Mouse (Mus musculus) inflammation-experienced regulatory T-cells, adult 6 months (primary cell): Measurements from ENCODE around the gene Spi1. TPM values are rescaled to one million over a fixed set of nuclear protein-coding genes. Genes with fewer than 3 reads are reported as not detected.
"Not testable (repeated sequence)": the region's sequence is repeated elsewhere in the genome, so short reads cannot be mapped to it uniquely, and the experiment has no call there.

Experiments
- ATAC-seq: one replicate; pipeline ENCODE4 v1.8.0; 2017
- polyA plus RNA-seq, 3 experiments: library from polyadenylated mRNA; unstranded; fragments of 100-300 nt; shearing (Covaris generic); gene quantifications; one replicate each; pipeline ENCODE4 v1.2.1; 2017

The Spi1 gene
- under 1 TPM in 1 of 3 experiments, not detected in 2; 0.68 TPM for polyA plus RNA-seq

DNA sequence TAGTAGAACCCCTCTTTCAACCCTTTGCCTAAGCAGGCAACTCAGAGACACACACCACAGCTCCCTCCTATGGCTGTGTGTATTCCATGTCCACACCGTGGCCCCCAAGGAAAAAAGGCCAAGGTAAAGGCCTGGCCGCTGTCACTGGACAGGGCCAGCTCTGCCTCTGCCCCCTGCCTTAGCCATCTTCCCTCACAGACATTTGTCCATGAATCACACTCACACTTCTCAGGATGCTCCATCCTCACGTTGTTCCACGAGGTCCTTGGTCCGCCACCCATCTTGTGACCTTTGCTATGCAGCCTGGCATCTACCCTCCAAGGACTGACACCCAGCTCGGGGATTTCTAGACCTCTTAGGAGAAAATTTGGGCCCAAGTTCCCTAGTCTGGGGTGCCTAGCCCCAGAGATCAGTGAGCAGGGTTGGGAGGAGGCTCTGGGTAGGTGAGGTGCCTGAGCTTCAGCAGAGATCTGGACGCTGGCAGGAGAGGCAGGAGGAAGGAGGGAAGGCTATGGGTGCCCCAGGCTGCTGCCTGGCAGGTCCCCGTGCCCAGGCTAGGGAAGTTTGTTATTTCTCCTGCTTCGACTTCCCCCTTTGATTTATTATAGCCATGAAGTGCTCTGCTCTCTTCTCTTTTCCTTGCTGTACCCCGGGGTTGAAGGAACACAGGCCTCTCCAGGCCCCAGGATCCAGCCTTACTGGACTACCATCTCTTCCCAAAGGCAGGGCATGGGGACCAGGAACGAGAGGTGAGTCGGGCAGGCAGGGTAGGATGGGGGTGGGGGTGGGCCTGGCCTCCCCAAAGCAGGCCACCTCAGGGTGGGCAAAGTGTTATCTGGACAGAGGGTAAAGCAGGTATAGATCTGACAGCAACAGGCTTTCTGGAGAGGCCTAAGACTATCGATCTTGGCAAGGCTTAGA lies at the start of gene Spi1:
Gene Spi1 (plus strand): TSS at position 616 of the 921 bp plus-strand sequence.
- no peak for ATAC-seq

DNA sequence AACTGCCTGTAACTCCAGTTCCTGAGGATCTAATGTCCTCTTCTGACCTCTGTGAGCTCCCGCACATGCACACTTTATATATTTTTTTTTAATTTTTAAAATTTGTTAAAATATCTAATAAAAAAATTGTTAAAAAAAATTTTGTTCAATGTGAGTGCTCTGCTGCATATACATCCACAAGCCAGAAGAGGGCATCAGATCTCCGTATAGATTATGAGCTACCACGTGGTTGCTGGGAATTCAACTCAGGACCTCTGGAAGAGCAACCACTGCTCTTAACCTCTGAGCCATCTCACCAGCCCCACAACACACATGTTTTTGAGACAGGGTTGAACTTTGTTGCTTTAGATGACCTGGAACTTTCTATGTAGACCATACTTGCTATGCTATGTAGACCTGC lies 49.2 kb upstream of the Spi1 start:
- no peak for ATAC-seq

DNA sequence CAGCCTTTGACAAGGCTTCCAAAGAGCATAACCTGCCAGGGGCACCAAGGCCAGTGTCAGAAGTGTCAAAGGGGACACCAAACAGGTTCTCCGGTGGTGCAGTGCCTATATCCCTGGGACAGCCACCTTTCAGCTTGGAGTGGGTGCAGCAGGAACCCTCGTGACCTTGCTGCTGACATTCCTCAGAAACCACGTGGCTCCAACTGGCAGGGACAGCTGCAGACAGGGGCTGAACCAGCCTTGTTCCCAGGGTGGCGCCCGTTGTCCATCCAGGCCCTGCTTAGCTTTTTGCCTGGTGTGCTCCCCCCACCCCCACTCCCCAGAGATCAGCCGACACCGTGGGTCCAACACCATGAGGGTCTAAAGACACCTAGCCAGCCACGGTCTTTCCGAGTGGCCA lies 46.8 kb upstream of the Spi1 start, which contains the start of gene Rapsn:
Gene Rapsn (plus strand): TSS at position 236 of the 400 bp plus-strand sequence.
- ATAC-seq = no peak

DNA sequence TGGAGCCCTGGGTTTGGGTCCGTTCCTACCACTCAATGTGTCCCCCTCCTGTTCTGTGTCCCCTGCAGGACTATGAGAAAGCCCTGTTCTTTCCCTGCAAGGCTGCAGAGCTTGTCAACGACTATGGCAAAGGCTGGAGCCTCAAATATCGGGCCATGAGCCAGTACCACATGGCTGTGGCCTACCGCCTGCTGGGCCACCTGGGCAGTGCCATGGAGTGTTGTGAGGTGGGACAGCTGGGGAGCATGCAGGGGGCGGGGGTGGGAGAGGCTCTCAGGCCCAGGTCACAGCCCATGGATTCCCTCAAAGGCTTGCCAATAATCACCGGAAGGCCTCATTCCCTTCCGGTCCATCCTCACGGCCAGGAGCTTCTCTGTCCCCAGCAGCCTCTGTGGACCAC lies 40.4 kb upstream of the Spi1 start:
- no peak for ATAC-seq

DNA sequence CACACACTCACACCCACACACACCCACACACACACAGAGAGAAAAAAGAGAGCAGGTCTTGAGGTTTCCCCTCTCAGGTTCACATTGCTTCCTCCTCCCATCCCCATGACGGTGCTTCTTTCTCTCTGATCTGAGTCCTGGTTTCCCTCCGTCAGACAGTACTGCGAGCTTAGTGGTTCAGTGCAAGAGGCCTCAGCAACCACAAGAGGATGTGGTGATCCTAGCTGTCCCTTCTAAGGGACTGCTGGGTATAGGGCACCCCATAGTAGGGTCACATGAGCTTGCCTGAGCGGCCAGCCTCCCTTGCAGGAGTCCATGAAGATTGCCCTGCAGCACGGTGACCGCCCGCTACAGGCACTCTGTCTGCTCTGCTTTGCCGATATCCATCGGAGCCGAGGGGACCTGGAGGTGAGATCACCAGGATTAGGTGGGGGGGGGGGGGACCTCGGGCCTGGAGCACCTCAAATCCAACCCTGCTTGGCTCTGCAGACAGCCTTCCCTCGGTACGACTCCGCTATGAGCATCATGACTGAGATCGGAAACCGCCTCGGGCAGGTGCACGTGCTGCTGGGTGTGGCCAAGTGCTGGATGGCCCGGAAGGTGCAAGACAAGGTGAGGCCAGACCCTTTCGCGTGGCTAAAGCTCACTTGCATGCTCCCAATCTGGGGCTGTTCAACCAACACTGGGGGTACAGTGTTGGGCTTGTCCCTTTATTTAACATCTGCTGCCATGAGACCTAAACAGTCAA lies 39.4 kb upstream of the Spi1 start:
- peak; percentile 97 for ATAC-seq

DNA sequence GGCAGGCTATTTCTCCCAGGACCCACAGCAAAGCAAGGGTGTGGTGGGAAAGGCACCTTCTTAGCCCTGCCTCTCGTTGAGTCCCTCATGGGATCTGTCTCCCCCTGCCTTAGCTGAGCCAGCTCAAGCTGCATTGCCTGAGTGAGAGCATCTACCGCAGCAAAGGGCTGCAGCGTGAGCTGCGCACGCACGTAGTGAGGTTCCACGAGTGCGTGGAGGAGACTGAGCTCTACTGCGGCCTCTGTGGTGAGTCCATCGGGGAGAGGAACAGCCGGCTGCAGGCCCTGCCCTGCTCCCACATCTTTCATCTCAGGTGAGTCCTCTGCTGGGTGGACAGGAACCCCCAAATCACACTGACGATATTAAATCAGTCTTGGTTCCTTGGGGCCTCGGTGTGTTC lies 37.5 kb upstream of the Spi1 start:
- ATAC-seq = no peak

DNA sequence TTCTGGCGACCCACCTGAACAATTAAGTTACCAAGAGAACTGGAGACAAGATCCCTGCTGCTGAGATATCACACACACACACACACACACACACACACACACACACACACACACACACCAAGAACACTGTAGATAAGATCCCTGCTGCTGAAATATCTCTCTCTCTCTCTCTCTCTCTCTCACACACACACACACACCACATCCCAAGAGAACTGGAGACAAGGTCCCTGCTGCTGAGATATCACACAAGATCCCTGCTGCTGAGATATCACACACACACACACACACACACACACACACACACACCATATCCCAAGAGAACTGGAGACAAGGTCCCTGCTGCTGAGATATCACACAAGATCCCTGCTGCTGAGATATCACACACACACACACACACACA lies 36.4 kb upstream of the Spi1 start:
- ATAC-seq = not testable (repeated sequence)

DNA sequence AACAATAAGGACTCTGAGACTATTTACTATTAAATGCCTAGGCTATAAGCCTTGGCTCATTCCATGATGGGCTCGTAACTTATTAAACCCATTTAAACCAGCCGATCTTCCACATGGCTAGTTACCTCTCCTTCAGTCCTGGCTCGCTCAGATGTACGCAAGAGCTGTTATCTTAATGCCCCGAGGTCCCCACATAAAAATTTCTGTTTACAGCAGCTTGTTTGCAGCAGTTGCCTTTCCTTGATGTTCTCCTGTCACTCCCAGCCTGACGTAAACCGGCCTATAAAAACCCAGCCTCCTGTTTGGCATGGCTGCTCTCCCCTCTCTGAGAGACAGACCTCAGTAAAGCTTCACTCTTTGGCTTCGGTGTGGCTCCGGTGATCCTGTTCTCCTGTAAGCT lies 34.8 kb upstream of the Spi1 start:
- no peak for ATAC-seq

DNA sequence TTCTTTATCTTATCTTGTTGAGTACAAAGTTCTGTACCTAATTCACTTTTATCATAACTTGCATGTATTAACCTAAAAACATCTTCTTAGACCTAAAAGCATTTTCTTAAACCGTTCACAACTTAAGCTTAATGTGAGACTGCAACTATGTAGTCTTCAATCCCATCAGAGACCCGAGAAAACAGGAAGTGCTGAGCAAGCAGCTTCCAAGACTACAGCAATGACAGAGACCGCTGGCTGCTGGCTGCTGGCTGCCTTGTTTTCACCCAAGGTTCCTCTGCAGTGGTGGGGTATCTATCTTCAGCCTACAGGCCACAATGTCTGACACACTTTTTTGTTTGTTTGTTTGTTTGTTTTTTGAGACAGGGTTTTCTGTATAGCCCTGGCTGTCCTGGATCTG lies 30.3 kb upstream of the Spi1 start:
- ATAC-seq = no peak

DNA sequence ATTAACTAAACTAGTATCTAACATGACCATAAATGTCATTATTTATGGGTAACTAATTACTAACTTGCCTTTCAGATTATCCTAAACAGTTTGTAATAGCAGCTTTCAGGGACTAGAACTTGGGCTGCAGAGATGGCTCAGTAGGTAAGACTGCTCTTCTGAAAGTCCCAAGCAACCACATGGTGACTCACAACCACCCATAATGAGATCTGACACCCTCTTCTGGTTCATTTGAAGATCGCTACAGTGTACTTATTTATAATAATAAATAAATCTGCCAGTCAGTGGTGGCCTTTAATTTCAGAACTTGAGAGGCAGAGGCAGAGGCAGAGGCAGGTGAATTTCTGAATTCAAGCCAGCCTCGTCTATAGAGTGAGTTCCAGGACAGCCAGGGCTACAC lies 29.4 kb upstream of the Spi1 start:
- ATAC-seq = peak; percentile 16

DNA sequence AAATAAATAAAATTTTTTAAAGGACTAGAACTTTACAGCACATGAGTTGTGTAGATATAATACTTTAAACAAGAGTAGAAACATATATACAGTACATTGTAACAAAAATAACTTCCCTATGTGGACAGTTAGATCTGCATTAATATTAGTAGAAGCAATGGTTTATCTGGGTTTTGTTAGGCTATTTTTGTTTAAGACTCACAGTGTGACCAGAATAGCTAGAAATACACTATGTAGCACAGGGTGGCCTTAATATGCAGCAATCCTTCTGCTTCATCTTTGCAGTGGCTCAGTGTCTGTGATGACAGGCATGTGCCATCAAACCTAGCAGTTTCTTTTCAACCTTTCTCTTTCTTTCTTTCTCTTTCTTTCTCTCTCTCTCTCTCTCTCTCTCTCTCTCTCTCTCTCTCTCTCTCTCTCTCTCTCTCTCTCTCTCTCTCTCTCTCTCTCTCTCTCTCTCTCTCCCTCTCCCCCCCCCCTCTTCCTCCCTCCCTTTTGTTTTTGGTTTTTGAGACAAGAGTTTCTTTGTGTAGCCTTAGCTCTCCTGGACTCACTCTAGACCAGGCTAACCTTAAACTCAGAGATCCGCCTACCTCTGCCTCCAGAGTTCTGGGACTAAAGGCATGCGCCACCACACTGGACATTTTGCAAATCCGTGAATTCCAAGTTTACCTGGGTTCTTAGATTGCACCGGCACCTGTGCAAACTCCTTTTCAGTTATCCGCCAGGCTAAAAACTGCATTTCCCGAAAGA lies 28.8 kb upstream of the Spi1 start:
- peak; percentile 9 for ATAC-seq

DNA sequence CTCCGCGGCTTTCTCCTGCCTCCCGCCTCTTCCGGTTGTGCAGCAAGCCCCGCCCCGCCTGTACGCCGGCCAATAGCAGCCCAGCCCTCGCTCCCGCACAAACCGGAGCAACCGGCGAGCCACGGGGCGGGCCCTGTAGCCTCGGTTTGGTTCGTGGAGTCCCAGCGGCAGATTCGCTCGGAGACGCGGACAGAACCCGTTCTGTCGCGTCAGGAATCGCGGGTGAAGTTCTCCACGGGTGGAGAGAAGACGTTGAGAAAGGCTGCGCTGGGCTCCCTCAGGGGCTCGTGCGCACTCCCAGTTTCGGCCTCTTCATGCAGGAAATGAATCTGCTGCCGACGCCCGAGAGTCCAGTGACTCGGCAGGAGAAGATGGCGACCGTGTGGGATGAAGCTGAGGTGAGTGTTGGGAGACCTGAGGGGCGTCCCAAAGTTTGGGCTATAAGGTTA lies 28.2 kb upstream of the Spi1 start, which contains the start of gene Psmc3:
Gene Psmc3 (plus strand): TSS at position 76 of the 449 bp plus-strand sequence.
- peak; percentile 97 for ATAC-seq

DNA sequence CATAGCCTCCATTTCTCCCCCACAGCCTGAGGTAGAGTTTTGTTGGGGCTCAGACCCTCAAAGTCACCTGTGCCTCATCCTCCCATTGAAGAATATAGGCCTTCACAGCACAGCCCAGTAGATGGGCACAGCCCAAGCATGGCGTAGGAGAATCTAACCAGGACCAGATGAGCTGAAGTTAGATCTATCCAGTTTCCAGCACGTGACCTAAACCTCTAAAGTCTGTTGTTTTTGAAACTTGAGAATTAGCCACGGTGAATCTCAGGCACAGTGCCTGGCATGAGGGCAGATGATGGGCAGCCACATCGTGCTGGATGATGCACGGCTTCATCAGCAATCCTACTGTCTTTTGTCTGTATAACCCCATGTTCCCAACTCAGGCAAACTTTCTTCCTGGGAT lies 23.8 kb upstream of the Spi1 start:
- no peak for ATAC-seq

DNA sequence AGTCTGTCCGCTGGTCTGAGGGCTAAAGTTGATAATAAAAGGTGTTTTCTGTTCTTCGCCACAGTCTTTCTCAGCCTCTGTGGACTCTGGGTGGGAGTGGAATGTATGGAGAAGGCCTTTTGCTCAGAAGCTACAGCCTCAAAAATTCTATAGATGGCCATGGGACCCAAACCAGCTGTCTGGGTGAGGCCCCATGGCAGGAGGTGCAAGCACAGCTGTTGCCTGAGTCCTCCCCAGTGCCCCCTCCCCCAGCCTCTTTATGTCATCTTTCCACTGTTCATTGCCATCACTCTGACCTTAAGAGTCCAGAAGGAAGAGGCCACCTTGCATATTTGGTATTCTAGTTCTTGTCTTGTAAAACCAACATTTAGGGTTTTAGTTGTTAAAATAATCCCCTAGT lies 22.8 kb upstream of the Spi1 start:
- ATAC-seq = no peak

DNA sequence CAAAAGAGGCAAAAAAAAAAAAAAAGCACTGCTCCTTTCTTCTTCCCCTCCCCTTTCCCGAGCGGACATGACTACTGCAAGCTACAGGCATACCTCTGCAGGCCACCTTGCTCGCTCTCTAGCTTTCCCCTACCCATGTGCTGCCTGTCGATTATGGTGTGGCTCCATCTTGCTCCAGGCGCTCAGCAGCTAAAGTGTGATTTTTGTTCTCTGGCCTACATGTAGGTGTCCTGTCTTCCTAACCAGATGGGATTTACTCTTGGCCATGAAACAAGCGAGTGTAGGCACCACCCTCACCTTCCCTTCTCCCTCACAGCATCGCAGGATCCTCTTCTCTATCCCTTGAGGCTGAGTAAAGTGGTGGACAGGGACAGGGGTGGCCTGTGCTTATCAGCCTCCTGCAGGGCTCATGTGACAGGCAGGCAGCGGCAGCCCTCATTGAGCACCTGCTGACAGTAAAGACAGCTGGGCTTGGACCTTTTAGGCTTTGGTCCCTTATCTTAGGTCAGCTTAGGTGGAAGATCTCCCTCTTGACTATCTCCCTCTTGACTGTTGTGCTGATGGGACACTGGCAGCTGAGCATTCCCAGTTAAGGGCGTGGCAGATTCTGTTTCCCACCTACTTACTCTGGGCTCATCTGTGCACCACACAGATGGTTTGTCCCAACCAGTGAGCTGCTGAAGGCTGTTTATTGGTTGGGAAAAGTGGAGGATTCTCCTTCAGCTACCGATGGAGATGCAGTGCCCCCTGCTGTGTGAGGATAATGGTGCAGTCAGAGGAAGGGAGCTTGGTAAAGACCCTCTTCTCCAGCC lies 21.4 kb upstream of the Spi1 start:
- ATAC-seq = no peak

DNA sequence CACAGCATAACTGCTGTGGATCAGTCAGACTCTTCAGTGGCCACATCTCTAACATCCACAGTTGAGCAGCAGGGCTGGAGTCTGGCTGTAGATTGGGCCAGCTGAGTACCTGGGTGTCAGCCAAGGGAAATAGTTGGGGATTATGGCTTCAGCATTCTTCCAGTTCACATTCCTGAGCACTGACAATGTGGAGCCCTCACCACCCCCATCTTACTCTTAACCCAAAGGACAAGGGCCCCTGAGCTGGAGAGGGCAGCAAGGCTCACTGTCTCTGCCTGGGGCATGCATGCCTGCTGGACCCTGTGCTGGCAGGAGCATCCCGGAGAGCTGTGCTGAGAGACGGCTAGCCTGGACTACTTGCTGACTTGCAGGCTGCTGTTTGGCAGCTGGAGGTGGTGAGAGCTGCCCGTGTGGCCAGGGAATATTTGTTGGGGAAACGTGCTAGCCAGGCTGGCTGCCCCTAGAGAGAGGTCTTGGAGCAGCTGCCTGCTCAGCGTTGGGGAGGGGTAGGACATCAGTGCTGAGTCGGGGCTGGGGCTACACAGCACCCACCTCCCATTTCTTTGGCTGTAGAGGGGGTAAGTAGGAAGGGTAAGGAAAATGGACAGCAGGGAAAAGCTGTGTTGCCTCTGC lies 20.2 kb upstream of the Spi1 start:
- ATAC-seq = no peak

DNA sequence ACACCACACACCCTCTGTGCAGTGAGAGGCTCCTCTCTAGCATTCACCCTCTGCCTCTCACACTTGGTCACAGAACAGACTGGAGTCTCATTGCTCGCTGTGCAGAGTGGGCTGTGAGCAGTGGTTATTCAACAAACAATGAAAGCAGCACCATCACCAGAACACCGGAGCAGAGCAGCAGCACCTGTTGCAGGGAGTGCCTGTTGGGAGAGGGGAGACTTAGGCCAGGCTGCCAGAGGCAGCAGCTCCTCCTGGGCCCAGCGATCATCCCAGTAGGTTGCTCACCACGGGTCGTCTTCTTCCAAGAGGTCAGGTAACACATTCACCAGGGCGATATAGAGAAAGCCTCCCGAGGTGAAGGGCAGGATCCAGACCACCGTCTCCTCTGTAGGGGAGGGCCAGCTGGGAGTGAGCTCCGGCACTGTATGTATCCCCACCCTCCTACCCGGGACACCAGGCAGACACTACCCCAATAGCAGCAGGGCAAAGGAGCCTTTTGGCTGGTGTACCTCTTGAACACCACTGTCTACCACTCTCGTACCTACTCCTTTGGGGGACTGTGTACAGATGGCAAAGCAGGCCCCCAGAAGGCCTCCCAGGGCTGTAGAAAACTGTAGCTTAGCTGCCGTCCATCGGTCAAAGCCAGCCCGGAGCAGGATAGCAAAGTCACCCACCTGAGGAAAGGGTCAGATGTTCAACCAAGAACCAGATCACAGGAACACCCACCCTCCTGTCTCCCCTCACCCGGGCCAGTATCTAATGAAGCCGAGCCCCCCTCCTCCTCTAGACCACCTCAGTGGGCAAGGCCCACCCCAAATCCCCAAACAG lies 19.2 kb upstream of the Spi1 start:
- no peak for ATAC-seq

DNA sequence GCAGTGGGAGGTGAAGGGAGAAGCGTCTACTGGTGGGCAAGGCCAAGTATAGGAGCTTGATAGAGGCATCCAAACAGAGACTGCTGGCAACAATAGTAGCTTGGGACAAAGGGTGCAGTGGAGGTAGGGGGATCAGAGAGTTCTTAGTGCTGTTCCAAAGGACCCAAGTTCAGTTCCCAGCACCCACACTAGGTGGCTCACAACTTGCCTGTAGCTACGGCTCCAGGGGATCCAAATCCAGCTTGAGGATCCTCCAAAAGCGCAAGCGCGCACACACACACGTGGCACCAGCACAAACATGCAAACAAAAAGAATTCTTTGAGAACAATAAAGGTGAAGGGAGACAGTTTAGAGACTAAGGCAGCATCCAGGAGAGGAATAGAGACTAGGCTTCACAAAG lies 18.0 kb upstream of the Spi1 start:
- ATAC-seq = no peak

DNA sequence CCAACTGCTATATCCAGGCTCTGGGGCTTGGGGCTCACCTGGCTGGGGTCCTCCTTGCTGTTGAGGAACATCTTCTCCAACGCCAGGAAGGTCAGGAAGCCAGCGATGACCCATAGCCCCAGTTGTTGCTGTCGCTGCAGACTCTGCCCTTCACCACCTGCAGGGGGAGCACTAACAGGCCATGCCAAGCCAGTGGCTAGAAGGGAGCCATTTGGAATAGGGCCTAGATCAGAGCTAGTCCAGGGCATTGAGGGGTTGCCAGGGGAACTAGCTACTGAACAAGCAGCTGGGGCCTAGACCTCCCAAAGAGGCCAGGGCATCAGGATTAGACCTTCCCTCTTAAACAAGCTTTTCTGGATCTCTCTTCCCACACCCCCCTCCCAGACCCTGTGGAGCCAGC lies 16.6 kb upstream of the Spi1 start:
- no peak for ATAC-seq

DNA sequence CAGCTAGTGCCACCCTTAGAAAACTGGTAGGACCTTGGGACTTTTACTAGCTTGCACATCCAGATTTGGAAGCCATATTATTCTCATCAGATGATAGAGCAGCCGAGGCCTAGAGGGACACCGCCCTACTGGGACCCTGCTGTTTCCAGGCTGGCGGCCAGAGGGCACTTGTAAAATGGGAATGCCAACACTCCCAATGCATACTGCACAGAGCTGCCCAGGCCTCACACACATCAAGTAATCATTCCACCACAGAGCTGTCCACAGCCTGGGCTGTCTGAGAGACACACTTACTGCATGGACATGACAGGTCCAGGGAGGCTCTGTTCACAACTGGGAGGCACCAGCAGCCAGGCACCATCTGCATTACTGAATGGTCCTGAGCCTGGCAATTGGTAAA lies 15.7 kb upstream of the Spi1 start:
- no peak for ATAC-seq
